Mouse (Mus musculus): ENCODE results near the gene Matn4. TPM values are rescaled to one million over a fixed set of nuclear protein-coding genes. Genes with fewer than 3 reads are reported as not detected.

Gene Matn4
- polyA plus RNA-seq, 2 experiments = 0.44 TPM; not detected in 1

DNA sequence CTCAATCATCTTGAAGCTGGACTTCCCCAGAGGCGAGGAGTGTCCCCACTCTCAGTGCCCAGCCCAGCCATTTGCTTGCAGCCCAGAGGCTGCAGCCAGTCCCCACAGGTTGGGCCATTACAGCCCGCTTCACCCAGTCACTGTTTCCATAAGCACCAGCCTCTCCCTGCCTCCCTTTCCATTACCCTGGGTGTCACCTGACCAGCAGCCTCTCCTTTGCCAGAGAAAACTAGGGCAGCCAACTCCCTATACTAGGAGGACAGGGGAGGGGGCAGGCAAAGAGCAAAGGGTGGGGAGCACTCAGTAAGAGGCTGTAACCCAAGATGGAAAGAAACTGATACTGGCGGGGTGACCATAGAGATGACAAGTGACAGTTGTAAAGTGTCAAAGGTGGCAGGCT lies 32.0 kb upstream of the Matn4 start:
- no peaks in the 10 kb centered on the region for H3K36me3 ChIP-seq (replicated peaks; ENCODE audit: control insufficient read depth, insufficient read depth, low read depth)
- peak overlapping the region; percentile 33; the same call in 1 of the 2 replicates for H3K4me2 ChIP-seq (ENCODE audit: low read depth)
- H3K9ac ChIP-seq (replicated peaks) = no peak overlapping the region
- H3K27ac ChIP-seq = no peak overlapping the region
- no peak overlapping the region for H3K4me3 ChIP-seq (ENCODE audit: insufficient read depth in 1 of 2, low read depth in 2 of 2, low read length in 2 of 2)
- H3K4me1 ChIP-seq (replicated peaks; ENCODE audit: control insufficient read depth in 2 of 2, insufficient read depth in 2 of 2, low read length in 1 of 2) = peaks cover 0 to 10% of the 10 kb centered on the region in 2 experiments; a peak in 2 of 4 replicates
- DNase-seq (ENCODE audit: low read depth in 3 of 3, low spot score in 3 of 3) (no peak), ATAC-seq (ENCODE audit: insufficient read depth) (no peak)
- peaks cover 7% of the 10 kb centered on the region for H3K27me3 ChIP-seq (ENCODE audit: control insufficient read depth, insufficient read depth, low read length)
- H3K9me3 ChIP-seq (ENCODE audit: control insufficient read depth, low read length) = no peaks in the 10 kb centered on the region
- TF ChIP-seq EP300 (IDR thresholded peaks at IDR 0.05; ENCODE audit: low read depth) (no peak), CTCF (IDR thresholded peaks at IDR 0.05; ENCODE audit: low read depth) (no peak)
- WGBS (ENCODE audit: insufficient replicate concordance) = 32% methylated on average over 3 of the region's 3 CpGs

GRCm38 (mm10) chr2:164436215-164436913 lies 31.4 kb upstream of the Matn4 start:
- ATAC-seq (ENCODE audit: insufficient read depth) (no peak), DNase-seq (ENCODE audit: low read depth in 3 of 3, low spot score in 3 of 3) (no peak)
- Histone ChIP-seq H3K27ac (no peak overlapping the region), H3K27me3 (ENCODE audit: control insufficient read depth, insufficient read depth, low read length) (peaks cover 4% of the 10 kb centered on the region), H3K9ac (replicated peaks) (no peak overlapping the region), H3K4me1 (replicated peaks; ENCODE audit: control insufficient read depth in 2 of 2, insufficient read depth in 2 of 2, low read length in 1 of 2) (peaks cover 0 to 10% of the 10 kb centered on the region in 2 experiments; a peak in 2 of 4 replicates), H3K4me3 (ENCODE audit: insufficient read depth in 1 of 2, low read depth in 2 of 2, low read length in 2 of 2) (no peak overlapping the region), H3K9me3 (ENCODE audit: control insufficient read depth, low read length) (no peaks in the 10 kb centered on the region), H3K4me2 (ENCODE audit: low read depth) (peak overlapping the region; percentile 21), H3K36me3 (replicated peaks; ENCODE audit: control insufficient read depth, insufficient read depth, low read depth) (no peaks in the 10 kb centered on the region)
- TF ChIP-seq EP300 (IDR thresholded peaks at IDR 0.05; ENCODE audit: low read depth) = no peak
- TF ChIP-seq CTCF (IDR thresholded peaks at IDR 0.05; ENCODE audit: low read depth) = no peak
- 22% methylated on average over 8 of the region's 8 CpGs for WGBS (ENCODE audit: insufficient replicate concordance)

DNA sequence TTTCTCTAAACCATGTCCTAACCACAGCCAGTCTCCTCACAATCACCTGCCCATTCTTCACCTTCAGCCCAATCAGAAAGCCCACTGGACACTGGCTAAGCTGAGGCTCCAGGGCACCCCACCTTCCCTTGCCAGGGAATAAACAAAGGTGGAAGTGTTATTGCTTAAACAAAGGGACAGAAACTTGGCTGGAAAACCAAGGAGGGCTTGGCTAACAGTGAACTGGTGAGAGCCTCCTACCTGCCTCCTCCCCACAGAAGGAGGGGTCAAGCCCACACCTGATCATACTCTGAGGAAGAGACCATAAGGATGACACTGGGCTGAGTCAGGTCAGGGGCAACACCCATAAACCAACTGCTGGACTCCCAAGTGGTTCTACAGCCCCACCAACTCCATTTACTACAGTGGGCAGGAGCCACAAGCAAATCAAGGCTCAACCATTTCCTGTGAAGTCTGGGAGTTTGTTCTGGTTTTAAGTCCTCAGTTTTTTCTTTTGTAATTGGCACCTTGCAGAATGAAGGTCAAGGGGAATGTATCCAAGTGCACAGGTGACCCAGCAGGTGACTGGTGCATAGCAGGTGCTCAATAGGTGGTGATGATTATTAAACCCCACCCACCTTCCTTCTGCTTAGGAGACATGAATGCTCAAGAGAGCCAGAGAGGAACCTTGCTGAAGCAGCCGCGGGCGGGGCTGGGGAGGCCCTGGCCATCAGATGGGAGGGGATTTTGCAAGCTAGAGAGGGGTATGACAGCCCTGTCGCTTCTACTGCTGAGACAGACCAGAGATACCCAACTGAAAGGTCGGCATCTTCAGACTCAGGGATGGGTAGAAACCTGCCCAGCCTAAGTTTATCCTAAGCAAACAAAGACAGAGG lies 30.5 kb upstream of the Matn4 start:
- Histone ChIP-seq H3K9ac (replicated peaks) (no peak overlapping the region), H3K4me3 (ENCODE audit: insufficient read depth in 1 of 2, low read depth in 2 of 2, low read length in 2 of 2) (no peak overlapping the region), H3K4me1 (replicated peaks; ENCODE audit: control insufficient read depth in 2 of 2, insufficient read depth in 2 of 2, low read length in 1 of 2) (peaks cover 0 to 13% of the 10 kb centered on the region in 2 experiments; a peak in 2 of 4 replicates), H3K27ac (no peak overlapping the region), H3K9me3 (ENCODE audit: control insufficient read depth, low read length) (no peaks in the 10 kb centered on the region), H3K4me2 (ENCODE audit: low read depth) (no peak overlapping the region; the same call in 1 of the 2 replicates), H3K36me3 (replicated peaks; ENCODE audit: control insufficient read depth, insufficient read depth, low read depth) (no peaks in the 10 kb centered on the region), H3K27me3 (ENCODE audit: control insufficient read depth, insufficient read depth, low read length) (no peaks in the 10 kb centered on the region)
- WGBS (ENCODE audit: insufficient replicate concordance) = 12% methylated on average over 5 of the region's 5 CpGs
- TF ChIP-seq CTCF (IDR thresholded peaks at IDR 0.05; ENCODE audit: low read depth) (no peak), EP300 (IDR thresholded peaks at IDR 0.05; ENCODE audit: low read depth) (no peak)
- DNase-seq (ENCODE audit: low read depth in 3 of 3, low spot score in 3 of 3) (no peak), ATAC-seq (ENCODE audit: insufficient read depth) (no peak)

- ATAC-seq (ENCODE audit: insufficient read depth) (no peak), DNase-seq (ENCODE audit: low read depth in 3 of 3, low spot score in 3 of 3) (no peak)
- Histone ChIP-seq H3K4me1 (replicated peaks; ENCODE audit: control insufficient read depth in 2 of 2, insufficient read depth in 2 of 2, low read length in 1 of 2) (peaks cover 0 to 14% of the 10 kb centered on the region in 2 experiments; a peak in 2 of 4 replicates), H3K9ac (replicated peaks) (no peak overlapping the region), H3K4me3 (ENCODE audit: insufficient read depth in 1 of 2, low read depth in 2 of 2, low read length in 2 of 2) (no peak overlapping the region), H3K9me3 (ENCODE audit: control insufficient read depth, low read length) (no peaks in the 10 kb centered on the region), H3K4me2 (ENCODE audit: low read depth) (no peak overlapping the region; the same call in 1 of the 2 replicates), H3K27ac (no peak overlapping the region), H3K36me3 (replicated peaks; ENCODE audit: control insufficient read depth, insufficient read depth, low read depth) (no peaks in the 10 kb centered on the region), H3K27me3 (ENCODE audit: control insufficient read depth, insufficient read depth, low read length) (no peaks in the 10 kb centered on the region)
- 47% methylated on average over 3 of the region's 3 CpGs for WGBS (ENCODE audit: insufficient replicate concordance)
- TF ChIP-seq CTCF (IDR thresholded peaks at IDR 0.05; ENCODE audit: low read depth) (no peak), EP300 (IDR thresholded peaks at IDR 0.05; ENCODE audit: low read depth) (no peak)
Observed at GRCm38 (mm10) chr2:164434681-164435080, 29.7 kb upstream of the Matn4 start.
